Mouse (Mus musculus): Measurements from ENCODE around the gene Zfp36l1. TPM values are rescaled to one million over a fixed set of nuclear protein-coding genes. Genes with fewer than 3 reads are reported as not detected.
"Not testable (repeated sequence)": the region's sequence is repeated elsewhere in the genome, so short reads cannot be mapped to it uniquely, and the experiment has no call there.

Gene Zfp36l1
- polyA plus RNA-seq, 1 experiment from 2014 or later = 91.2 TPM

DNA sequence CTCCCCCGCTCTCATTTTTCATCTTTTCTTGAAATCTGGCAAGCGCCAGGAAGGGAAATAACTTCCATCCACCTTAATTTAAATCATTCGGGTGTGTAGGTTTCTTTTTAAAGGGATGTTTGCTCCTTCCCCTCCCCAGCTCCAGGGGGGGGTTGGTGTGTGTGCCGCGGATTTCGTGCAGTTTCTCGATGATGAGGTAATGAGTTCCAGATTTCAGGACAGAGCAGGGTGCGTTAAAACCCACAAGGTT, 2.0 kb upstream of the Zfp36l1 start:
- peak overlapping the region; percentile 86 for H3K9ac ChIP-seq (replicated peaks)
- peak overlapping the region; percentile 87 for H3K4me2 ChIP-seq (replicated peaks)
- peaks cover 5% of the 10 kb centered on the region; the same call in 1 of the 2 replicates for H3K36me3 ChIP-seq
- no peak for ATAC-seq (ENCODE audit: low FRiP score, low read depth)
- H3K27me3 ChIP-seq = peaks cover 7% of the 10 kb centered on the region; the same call in 1 of the 2 replicates
- H3K4me3 ChIP-seq = peak overlapping the region; percentile 72
- no peaks in the 10 kb centered on the region for H3K9me3 ChIP-seq
- WGBS = 0% methylated on average over 8 of the region's 8 CpGs
- peaks cover 29% of the 10 kb centered on the region for H3K4me1 ChIP-seq
- peak overlapping the region; percentile 92 for H3K27ac ChIP-seq (replicated peaks)

DNA sequence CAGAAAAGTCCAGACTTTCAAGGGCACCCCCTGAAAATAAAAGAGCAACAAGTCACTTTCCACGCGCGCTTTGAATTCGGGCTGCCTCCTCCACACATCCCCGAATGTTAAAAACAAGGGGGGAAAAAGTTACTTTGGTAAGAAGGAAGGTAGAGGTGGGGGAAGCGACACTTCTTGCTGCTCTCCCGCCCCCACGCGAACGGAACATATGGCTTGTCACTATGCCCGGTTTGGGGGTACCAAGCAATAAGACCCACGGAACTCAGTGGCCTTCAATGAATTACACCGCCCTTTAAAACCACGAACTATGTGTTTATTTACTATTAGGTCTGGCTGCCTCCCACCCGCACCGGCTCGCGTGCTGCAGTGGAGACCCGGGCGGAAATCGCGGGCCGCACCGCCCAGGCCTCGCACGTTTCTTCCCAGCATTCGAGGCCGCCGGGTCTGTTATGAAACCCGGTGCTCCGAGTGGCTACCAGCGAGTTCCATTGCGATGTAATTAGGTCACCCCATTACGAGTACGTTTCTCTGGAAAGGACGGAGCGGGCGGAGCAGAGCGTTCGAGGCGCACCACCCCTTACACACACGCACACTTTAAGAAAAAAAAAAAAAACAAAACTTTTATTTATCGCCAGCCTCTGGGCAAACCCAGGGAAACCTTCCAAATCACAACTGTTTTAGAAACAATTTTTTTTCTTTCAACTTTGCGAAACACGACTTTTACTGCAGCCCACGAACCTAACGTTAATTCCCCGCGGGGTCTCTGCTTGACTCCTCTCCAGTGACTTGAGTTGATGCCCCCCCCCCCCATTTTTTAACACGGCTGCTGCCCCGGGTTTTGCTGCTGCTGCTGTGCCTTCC, 1.4 kb upstream of the Zfp36l1 start:
- Histone ChIP-seq H3K9me3 (no peaks in the 10 kb centered on the region), H3K27me3 (peaks cover 7% of the 10 kb centered on the region; the same call in 1 of the 2 replicates), H3K4me2 (replicated peaks) (peak overlapping the region; percentile 87), H3K27ac (replicated peaks) (peak overlapping the region; percentile 92), H3K9ac (replicated peaks) (peak overlapping the region; percentile 86), H3K36me3 (peaks cover 9% of the 10 kb centered on the region; the same call in 1 of the 2 replicates), H3K4me1 (peaks cover 33% of the 10 kb centered on the region), H3K4me3 (peak overlapping the region; percentile 72)
- ATAC-seq (ENCODE audit: low FRiP score, low read depth) = no peak
- under 1% methylated on average over 51 of the region's 51 CpGs for WGBS

DNA sequence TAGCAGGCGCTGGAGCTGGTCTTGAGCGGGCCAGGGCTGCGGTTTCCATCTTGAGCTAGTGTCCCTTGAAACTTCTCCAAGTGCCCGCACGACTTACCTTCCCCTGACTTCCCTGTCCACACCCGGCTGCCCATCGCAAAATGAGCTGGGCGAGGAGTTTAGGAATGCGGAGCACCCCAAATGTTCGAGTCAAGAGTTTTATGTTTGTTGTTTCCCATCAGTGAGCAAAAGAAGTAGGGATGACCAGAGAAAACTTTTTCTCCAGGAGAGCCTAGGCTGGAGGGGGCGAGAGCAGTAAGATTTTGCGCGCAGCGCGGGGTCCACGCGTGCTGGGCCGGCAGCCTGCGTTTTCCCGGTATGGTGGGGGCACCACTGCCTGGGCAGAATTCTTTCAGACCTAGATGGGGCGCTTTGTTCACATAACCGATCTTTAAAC, 791 bp upstream of the Zfp36l1 start:
- 0 out of 2 replicates have a peak, but pooled peaks have one; percentile 28 for ATAC-seq (ENCODE audit: low FRiP score, low read depth)
- peaks cover 9% of the 10 kb centered on the region; the same call in 1 of the 2 replicates for H3K36me3 ChIP-seq

DNA sequence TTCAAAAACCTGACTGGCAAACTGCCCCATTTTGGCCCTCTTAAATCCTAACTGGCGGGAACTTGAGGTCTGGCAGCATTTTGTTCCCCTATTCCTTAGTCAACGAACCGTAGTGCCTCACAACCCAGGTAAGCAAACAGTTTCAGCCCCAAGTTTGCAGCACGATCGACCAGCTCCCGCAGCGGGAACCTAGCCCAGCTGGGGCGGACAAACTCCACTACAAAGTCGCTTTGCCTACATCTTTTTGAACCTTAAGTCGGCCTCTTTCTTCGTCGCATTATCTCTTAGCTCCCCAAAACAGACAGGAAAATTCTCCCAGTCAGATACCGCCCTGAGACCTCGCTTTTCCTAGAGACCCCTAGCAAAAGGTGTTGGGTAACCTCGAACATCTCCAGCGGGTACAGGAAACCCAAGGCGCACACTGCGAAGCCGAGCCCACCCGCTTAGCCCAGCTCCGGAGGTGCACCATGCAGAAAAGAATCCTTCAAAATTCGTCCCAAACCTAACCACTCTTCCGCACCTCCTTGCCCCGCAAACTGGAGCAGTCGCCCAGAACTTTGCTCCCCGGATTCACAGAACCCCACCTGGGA, 647 bp downstream of the Zfp36l1 start:
- no peak for ATAC-seq (ENCODE audit: low FRiP score, low read depth)
- Histone ChIP-seq H3K27me3 (peaks cover 7% of the 10 kb centered on the region; the same call in 1 of the 2 replicates), H3K4me1 (peaks cover 33% of the 10 kb centered on the region), H3K9ac (replicated peaks) (peak overlapping the region; percentile 92), H3K9me3 (no peaks in the 10 kb centered on the region), H3K27ac (replicated peaks) (peak overlapping the region; percentile 92), H3K4me3 (peak overlapping the region; percentile 72), H3K36me3 (peaks cover 10% of the 10 kb centered on the region; the same call in 1 of the 2 replicates), H3K4me2 (replicated peaks) (peak overlapping the region; percentile 87)
- under 1% methylated on average over 26 of the region's 26 CpGs for WGBS

More for the DNA sequence above, 791 bp upstream of the Zfp36l1 start:
- Histone ChIP-seq H3K4me2 (replicated peaks) (peak overlapping the region; percentile 87), H3K4me3 (peak overlapping the region; percentile 72), H3K4me1 (peaks cover 33% of the 10 kb centered on the region), H3K27ac (replicated peaks) (peak overlapping the region; percentile 92), H3K27me3 (peaks cover 7% of the 10 kb centered on the region; the same call in 1 of the 2 replicates), H3K9ac (replicated peaks) (peak overlapping the region; percentile 86), H3K9me3 (no peaks in the 10 kb centered on the region)
- WGBS = under 1% methylated on average over 22 of the region's 22 CpGs

DNA sequence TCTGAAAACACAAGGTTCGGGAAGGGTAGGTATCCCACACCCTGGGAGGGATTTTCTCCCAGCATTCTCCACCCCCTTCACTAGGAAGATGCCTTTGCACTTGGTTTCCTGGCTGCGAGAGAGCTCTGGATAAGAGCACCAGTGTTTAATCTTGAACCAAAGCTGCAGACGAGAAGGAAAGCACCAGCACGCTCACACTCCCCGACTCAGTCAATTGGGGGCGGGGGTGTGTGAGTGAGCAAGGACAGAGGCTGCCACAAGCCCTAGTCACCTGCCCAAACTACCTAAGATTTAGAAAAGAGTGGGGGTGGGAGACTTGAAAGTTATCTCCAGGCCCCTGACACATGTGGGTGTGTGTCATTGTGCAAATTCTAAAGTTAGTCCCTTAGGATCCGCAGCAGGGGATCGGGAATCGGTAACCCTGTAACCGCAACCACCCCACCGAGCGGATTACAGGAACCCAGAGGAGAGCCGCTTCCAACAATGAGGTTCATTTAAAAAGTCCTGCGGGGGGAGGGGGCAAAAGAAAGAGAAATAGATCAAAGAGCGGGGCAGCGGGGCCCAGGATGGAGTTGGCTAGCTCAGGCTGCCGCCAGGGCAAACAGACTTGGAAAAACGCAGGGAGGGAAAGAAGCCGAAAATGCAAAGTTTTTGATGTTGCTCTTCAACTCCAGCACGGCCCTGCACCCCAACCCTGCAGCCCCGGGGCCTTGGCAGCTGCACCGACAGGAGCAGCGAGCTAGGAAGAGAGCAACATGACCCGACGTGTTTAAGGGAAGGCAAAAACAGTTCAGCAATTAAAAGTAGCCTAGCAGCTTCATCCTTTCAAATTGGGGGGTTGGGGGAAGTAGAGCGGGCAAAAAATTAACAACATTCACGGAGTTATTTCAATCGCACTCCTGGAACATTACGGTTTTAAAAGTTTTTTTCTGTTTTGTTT, 1.4 kb downstream of the Zfp36l1 start:
- peak overlapping the region; percentile 72 for H3K4me3 ChIP-seq
- peak overlapping the region; percentile 92 for H3K9ac ChIP-seq (replicated peaks)
- H3K4me1 ChIP-seq = peaks cover 29% of the 10 kb centered on the region
- H3K9me3 ChIP-seq = no peaks in the 10 kb centered on the region
- H3K4me2 ChIP-seq (replicated peaks) = peak overlapping the region; percentile 87
- no peak for ATAC-seq (ENCODE audit: low FRiP score, low read depth)
- WGBS = under 1% methylated on average over 29 of the region's 29 CpGs
- peak overlapping the region; percentile 92 for H3K27ac ChIP-seq (replicated peaks)
- H3K36me3 ChIP-seq = peaks cover 13% of the 10 kb centered on the region; the same call in 1 of the 2 replicates
- H3K27me3 ChIP-seq = peaks cover 7% of the 10 kb centered on the region; the same call in 1 of the 2 replicates

DNA sequence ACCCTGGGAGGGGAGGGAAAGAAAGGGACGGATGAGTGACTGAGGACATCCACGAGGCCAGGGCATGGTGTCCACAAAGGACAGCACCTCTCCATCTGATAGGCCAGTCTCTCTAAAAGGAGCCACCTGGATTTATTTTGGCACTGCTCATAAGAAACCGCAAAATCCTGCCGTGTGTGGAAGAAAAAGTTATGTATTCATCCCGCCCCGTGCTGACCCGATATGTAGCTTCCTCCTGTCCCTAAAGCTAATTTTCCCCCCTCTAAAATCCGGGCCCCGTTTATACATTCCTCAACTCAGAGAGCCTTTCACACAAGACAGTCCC, 2.3 kb downstream of the Zfp36l1 start:
- no peak for ATAC-seq (ENCODE audit: low FRiP score, low read depth)
- Histone ChIP-seq H3K4me1 (peaks cover 23% of the 10 kb centered on the region), H3K9ac (replicated peaks) (peak overlapping the region; percentile 92), H3K27ac (replicated peaks) (peak overlapping the region; percentile 92), H3K9me3 (no peaks in the 10 kb centered on the region), H3K27me3 (peaks cover 7% of the 10 kb centered on the region; the same call in 1 of the 2 replicates), H3K36me3 (peaks cover 13% of the 10 kb centered on the region; the same call in 1 of the 2 replicates), H3K4me2 (replicated peaks) (peak overlapping the region; percentile 87), H3K4me3 (peak overlapping the region; percentile 72)
- under 1% methylated on average over 9 of the region's 9 CpGs for whole genome bisulfite sequencing

DNA sequence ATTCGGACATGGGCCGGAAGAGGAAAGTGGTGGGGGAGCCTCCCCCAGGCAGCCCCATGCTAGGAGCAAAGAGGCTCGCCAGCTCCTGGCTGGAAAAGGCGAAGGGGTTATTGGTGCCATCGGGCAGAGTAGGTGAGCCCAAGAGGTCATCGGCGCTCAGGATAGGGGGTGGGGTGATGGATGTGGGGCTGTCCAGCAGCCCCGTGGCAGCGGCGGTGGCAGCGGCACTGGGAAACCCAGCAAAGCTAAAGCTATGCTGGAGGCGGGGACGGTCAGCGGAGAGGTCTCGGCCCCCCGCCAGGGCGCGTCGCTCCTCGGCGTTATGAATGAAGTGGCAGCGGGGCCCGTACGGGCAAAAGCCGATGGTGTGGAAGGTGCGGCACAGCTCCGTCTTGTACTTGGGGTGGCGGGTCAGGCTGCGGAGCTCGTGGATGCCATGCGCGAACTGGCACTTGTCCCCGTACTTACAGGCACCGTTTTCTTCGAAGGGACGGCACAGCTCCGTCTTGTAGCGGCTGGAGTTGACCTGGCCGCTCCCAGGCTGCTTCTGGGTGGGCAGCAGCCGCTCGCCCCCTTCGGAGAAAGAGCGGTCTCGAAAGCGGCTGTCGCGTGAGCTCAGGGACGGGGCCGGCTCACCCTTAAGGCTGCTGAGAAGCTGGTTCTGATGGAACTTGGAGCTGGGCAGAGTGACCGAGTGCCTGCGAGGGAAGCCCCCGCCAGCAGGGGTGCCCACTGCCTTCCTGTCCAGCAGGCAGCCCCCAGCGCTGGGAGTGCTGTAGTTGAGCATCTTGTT, 2.9 kb downstream of the Zfp36l1 start:
- H3K36me3 ChIP-seq = peaks cover 13% of the 10 kb centered on the region; the same call in 1 of the 2 replicates
- no peak for ATAC-seq (ENCODE audit: low FRiP score, low read depth)

DNA sequence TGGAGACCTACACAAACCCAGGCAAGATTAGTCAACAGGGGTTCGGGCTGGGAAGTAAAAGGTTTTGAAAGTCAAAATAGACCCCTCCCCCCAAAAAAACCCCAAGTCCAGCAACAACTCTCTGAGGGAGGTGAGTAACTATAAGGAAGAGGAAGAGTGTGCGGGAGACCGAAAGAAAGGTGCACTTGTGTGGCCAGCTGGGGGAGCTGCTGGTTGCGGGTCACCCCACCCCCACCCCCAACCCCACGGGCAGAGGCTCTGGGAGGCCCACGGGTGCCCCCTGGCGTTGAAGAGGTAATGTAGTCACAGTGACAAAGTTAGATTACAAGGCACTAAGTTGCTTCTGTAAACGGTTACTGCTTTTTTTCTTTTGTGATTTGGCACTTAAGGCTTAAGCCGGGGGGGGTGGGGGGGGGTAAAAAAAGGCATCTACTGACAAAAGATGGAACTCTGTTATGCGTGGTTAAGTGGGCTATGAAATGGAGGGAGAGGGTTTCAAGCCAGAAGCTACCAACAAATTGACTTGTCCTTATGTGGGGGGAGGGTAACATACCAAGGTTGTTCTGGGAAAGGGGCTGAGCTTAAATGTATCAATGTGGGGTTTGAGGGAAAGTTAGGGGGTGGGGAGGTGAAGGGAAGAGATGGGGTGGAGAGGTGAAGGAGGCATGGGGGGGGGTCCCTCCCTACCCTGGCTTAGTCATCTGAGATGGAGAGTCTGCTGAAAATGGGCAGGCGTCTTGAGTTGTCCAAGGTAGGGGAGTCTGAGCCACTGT, 3.7 kb downstream of the Zfp36l1 start:
- peaks cover 13% of the 10 kb centered on the region; the same call in 1 of the 2 replicates for H3K36me3 ChIP-seq

More for the DNA sequence above, 2.9 kb downstream of the Zfp36l1 start:
- Histone ChIP-seq H3K27me3 (peaks cover 7% of the 10 kb centered on the region; the same call in 1 of the 2 replicates), H3K9ac (replicated peaks) (peak overlapping the region; percentile 92), H3K4me2 (replicated peaks) (peak overlapping the region; percentile 87), H3K9me3 (no peaks in the 10 kb centered on the region), H3K4me3 (peak overlapping the region; percentile 72), H3K4me1 (peaks cover 22% of the 10 kb centered on the region), H3K27ac (replicated peaks) (peak overlapping the region; percentile 92)
- WGBS = 2% methylated on average over 52 of the region's 53 CpGs

DNA sequence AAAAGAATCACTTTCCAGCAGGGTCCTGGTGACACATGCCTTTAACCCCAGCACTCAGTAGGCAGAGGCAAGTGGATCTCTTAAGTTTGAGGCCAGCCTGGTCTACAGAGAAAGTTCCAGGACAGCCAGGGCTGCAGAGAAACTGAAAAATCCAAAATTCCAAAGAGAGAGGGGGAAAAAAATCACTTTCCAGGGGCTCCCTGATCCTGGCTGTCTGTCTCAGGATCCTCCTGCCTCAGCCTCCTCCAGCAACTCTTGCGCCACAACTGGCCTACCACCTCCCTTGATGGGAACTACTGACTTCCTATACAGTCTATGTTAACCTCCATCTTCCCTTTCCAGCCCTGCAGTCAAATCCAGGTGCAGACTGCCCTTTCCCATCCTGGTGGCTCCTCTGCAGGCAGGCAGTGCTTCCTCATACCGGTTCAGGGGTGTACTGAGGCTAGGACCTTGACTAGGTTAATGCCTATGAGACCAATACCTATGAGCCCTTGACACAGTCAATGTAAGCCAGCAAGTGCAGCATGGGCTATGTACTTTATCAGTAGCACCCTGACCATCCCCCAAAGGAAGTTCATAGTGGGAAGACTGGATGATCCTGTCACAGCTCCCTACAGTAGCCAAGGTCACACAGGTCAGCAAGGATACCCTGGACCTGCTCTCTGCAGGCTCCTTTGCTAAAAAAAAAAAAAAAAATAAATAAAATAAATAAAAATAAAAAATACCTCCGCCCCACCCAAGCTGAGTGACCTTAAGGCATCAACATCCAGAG, 5.7 kb downstream of the Zfp36l1 start:
- Histone ChIP-seq H3K36me3 (peaks cover 13% of the 10 kb centered on the region; the same call in 1 of the 2 replicates), H3K4me2 (replicated peaks) (no peak overlapping the region), H3K9me3 (no peaks in the 10 kb centered on the region), H3K4me1 (peaks cover 6% of the 10 kb centered on the region; the same call in 1 of the 2 replicates), H3K9ac (replicated peaks) (no peak overlapping the region), H3K4me3 (no peak overlapping the region), H3K27me3 (no peaks in the 10 kb centered on the region), H3K27ac (replicated peaks) (0 out of 2 replicates have a peak overlapping the region, but pooled peaks have one; percentile 17)
- WGBS = 95% methylated on average over 3 of the region's 3 CpGs
- ATAC-seq (ENCODE audit: low FRiP score, low read depth) = no peak

More for the DNA sequence above, 3.7 kb downstream of the Zfp36l1 start:
- H3K27me3 ChIP-seq, H3K9me3 ChIP-seq: not testable (repeated sequence)
- peak overlapping the region; percentile 92 for H3K27ac ChIP-seq (replicated peaks)
- H3K4me1 ChIP-seq = peaks cover 14% of the 10 kb centered on the region
- peak overlapping the region; percentile 87 for H3K4me2 ChIP-seq (replicated peaks)
- peak overlapping the region; percentile 72 for H3K4me3 ChIP-seq
- peak overlapping the region; percentile 92 for H3K9ac ChIP-seq (replicated peaks)
- 1% methylated on average over 11 of the region's 11 CpGs for WGBS
- 0 out of 2 replicates have a peak, but pooled peaks have one; percentile 23 for ATAC-seq (ENCODE audit: low FRiP score, low read depth)
